Mouse (Mus musculus) thymus, adult 2 months (tissue): ENCODE measurements around the gene Lcp2.
"Not testable (repeated sequence)": the region's sequence is repeated elsewhere in the genome, so short reads cannot be mapped to it uniquely, and the experiment has no call there.

Experiments used
- CTCF ChIP-seq: fragments of 200-500 bp; IDR thresholded peaks from 2 replicates; pipeline ENCODE4 v1.5.1; 2012; ENCODE audit warnings: mild to moderate bottlenecking, control low read depth, low read length, moderate library complexity, borderline replicate concordance; ENCODE audit not compliant: control insufficient read depth, poor library complexity, insufficient read depth; ENCODE audit errors: extremely low read depth
- POLR2A ChIP-seq: fragments of 200-500 bp; IDR thresholded peaks from 2 replicates; pipeline ENCODE4 v1.6.1; 2012; ENCODE audit warnings: mild to moderate bottlenecking, low read length, control low read depth, moderate library complexity; ENCODE audit not compliant: control insufficient read depth, poor library complexity, insufficient read depth; ENCODE audit errors: extremely low read depth

DNA sequence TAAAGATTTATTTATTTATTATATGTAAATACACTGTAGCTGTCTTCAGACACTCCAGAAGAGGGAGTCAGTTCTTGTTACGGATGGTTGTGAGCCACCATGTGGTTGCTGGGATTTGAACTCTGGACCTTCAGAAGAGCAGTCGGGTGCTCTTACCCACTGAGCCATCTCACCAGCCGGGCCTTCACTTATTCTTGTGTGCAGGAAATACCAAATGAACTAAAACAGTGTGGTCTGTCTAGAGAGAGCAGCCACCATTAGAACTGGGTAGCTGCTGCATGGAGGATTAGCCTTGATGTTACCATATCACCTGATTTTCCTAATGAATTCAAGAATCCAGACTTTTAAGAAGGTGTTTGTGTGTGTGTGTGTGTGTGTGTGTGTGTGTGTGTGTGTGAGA is 79.0 kb downstream of the Lcp2 start:
- not testable (repeated sequence) for TF ChIP-seq CTCF, POLR2A
